Mouse (Mus musculus): Measurements from ENCODE around the gene Abhd17a. TPM values are rescaled to one million over a fixed set of nuclear protein-coding genes. Genes with fewer than 3 reads are reported as not detected.

Gene Abhd17a
- polyA plus RNA-seq, 1 experiment, result 42.1 TPM

DNA sequence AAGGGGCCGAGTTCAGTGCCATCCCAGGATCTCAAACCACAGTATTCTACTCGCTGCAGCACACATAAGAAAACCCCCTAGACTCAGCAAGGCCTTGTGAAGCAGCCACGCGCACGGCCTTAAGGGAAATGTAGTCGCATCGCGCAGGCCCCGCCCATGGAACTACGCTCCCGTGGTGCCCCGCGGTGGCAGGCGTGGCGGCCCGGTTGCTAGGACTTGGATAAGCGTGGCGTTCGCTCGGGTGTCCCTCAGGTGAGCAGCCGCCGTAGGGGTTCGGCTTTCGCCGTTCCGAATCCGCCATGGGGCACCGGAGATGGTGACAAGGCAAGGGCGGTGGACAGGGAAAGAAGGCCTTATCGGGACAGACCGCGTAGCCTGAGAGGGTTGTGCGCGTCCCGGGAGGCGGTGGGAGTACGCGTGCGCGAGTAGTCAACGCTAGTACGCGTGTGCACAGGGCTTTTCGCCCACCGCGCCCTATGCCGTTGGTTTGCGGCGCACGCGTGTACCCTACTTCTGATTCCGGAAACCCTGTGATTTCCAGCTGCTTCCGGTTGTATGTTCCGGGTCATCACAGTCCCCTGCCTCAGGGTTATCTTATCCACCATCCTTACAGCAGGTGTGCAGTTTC is 12.7 kb upstream of the Abhd17a start, which contains the start of the genes Scamp4 and Adat3:
Scamp4 (plus strand) TSS at position 175 of the 628 bp plus-strand sequence.
Adat3 (plus strand) TSS at position 183 of the 628 bp plus-strand sequence.
- TF ChIP-seq POLR2A (IDR thresholded peaks at IDR 0.05; ENCODE audit: low read depth, low read length) (peak; percentile 68), CTCF (IDR thresholded peaks at IDR 0.05; ENCODE audit: borderline replicate concordance, insufficient read depth, low read length) (no peak)
- H3K27ac ChIP-seq (ENCODE audit: insufficient read depth, low read length), result peak within 1 kb of the TSS; percentile 89
- H3K4me3 ChIP-seq (ENCODE audit: insufficient read depth, low read length), result peak within 1 kb of the TSS; percentile 80
- peaks cover 7% of the 10 kb centered on the region; the same call in 1 of the 2 replicates for H3K4me1 ChIP-seq (ENCODE audit: control insufficient read depth, insufficient read depth, low read length)

DNA sequence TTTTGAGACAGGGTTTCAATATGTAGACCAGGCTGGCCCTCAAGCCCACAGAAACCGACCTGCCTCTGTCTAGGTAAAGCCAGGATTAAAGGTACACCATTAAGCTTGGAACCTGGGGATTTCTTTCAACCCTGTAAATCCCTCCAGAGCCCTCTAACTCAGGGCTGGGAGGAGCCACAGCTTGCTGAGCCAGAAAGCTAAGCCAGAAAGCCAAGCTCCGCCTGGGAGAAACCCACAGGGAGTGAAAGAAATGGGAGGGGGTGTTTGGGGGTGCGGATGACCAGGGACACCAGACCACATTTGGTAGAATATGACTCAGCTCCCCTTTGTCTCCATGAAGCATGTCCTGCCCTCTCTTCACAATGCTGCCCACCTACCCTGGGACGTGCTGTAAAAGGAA is 6.2 kb upstream of the Abhd17a start:
- no peak overlapping the region for H3K27ac ChIP-seq (ENCODE audit: insufficient read depth, low read length)
- TF ChIP-seq CTCF (IDR thresholded peaks at IDR 0.05; ENCODE audit: borderline replicate concordance, insufficient read depth, low read length), result no peak
- no peak for TF ChIP-seq POLR2A (IDR thresholded peaks at IDR 0.05; ENCODE audit: low read depth, low read length)
- no peak overlapping the region for H3K4me3 ChIP-seq (ENCODE audit: insufficient read depth, low read length)
- H3K4me1 ChIP-seq (ENCODE audit: control insufficient read depth, insufficient read depth, low read length), result no peaks in the 10 kb centered on the region

DNA sequence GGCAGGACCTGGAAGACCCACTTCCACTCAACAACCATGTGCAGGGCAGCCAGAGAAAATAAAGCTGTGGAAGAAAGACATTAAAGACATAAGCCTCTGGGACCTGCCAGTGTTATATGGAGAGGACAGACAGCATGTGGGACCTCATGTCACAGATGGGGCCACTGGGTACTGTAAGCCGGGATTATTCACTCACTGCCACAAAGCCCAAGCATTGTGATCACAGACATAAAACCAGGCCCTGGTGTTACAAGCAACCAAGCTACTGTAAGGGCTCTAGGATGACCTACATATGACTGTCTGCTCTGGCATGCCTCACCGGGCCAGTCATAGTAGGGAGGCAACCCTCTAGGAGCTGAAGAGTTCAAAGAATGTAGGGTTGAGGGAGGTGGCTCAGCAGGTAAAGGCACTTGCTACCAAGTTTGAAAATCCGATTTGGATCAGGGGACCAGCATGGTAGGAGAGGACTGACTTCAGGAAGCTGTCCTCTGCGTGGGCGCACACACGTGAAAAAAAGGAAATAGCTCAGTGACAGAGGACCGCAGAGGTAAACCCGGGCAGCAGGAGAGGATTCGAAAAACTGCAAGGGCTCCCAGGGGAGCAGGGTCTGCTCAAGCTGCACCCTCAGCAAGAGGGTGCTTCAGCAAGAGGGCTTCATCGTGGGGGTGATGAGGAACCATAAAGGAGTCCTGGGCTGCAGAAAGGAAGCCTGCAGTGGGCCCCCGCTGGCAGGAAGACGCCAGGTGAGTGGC is 838 bp downstream of the Abhd17a start:
- H3K4me3 ChIP-seq (ENCODE audit: insufficient read depth, low read length), result peak overlapping the region; percentile 88
- H3K27ac ChIP-seq (ENCODE audit: insufficient read depth, low read length), result no peak overlapping the region
- 0 out of 2 replicates have a peak, but pooled peaks cover 2% of the 10 kb centered on the region for H3K4me1 ChIP-seq (ENCODE audit: control insufficient read depth, insufficient read depth, low read length)
- TF ChIP-seq CTCF (IDR thresholded peaks at IDR 0.05; ENCODE audit: borderline replicate concordance, insufficient read depth, low read length) (no peak), POLR2A (IDR thresholded peaks at IDR 0.05; ENCODE audit: low read depth, low read length) (0 out of 2 replicates have a peak, but pooled peaks have one; percentile 25)

DNA sequence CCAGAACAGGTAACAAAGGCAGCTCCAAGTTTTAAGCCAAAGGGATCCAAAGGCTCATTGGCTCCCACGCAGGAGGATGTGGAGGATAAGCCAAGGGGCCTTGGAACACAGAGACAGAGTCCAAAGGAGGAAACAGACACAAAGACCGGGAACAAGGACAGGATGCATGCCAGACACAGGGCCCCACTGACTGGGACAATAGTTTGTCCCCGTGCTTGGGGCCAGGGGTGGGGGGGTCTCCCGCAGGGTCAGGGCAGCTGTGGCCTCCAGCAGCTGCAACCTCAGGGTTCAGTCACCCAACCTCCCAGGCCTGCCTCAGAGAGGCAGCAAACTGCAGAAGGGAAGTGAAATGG is 2.9 kb downstream of the Abhd17a start:
- H3K27ac ChIP-seq (ENCODE audit: insufficient read depth, low read length), result no peak overlapping the region
- H3K4me3 ChIP-seq (ENCODE audit: insufficient read depth, low read length), result no peak overlapping the region
- TF ChIP-seq CTCF (IDR thresholded peaks at IDR 0.05; ENCODE audit: borderline replicate concordance, insufficient read depth, low read length) (no peak), POLR2A (IDR thresholded peaks at IDR 0.05; ENCODE audit: low read depth, low read length) (no peak)
- H3K4me1 ChIP-seq (ENCODE audit: control insufficient read depth, insufficient read depth, low read length), result 0 out of 2 replicates have a peak, but pooled peaks cover 2% of the 10 kb centered on the region

DNA sequence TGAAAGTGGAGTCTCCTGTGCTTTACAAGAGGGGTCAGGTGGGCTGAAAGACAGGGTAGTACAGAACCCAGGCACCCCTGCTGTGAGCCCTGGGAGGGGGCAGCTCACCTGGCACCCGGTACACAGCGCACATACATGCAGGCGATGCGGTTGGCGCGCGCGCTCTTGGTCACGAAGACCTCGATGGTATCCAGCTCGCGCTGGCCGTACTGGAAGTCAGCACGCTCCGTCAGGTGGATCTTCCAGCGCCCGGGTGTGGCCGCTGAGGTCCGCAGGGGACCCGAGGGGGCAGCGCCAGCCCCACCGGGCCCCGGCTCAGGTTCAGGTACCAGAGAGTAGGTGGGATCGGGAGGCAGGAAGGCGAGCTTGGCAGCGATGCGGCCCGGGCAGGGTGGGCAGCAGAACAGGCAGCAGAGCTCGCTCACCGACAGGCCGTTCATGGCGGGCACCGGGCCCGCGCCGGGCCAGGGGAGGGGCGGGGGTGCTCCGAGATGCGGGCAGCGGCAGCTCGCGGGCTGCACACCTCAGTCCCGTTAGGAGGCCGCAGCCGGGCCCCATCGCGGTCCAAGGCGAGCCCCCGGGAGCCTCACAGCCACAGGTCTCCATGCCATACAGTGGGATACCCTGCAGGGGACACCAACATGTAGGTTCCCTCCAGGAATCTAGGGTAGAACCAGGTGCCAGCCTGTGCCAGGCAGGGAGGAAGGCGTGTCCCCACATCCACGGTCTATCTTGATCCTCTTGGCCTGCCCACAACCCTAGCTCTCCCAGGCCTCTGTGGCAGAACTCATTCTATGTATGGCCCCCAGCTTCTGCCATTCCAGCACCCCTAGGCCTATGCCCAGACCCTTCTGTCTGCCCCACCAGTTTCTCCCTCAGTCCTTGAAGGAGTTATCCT is 3.5 kb downstream of the Abhd17a start:
- Histone ChIP-seq H3K4me3 (ENCODE audit: insufficient read depth, low read length) (no peak overlapping the region), H3K27ac (ENCODE audit: insufficient read depth, low read length) (no peak overlapping the region), H3K4me1 (ENCODE audit: control insufficient read depth, insufficient read depth, low read length) (0 out of 2 replicates have a peak, but pooled peaks cover 2% of the 10 kb centered on the region)
- TF ChIP-seq POLR2A (IDR thresholded peaks at IDR 0.05; ENCODE audit: low read depth, low read length) (no peak), CTCF (IDR thresholded peaks at IDR 0.05; ENCODE audit: borderline replicate concordance, insufficient read depth, low read length) (no peak)

GRCm38 (mm10) chr10:80585581-80585980 is 4.6 kb downstream of the Abhd17a start:
- TF ChIP-seq CTCF (IDR thresholded peaks at IDR 0.05; ENCODE audit: borderline replicate concordance, insufficient read depth, low read length), result no peak
- TF ChIP-seq POLR2A (IDR thresholded peaks at IDR 0.05; ENCODE audit: low read depth, low read length), result no peak
- Histone ChIP-seq H3K27ac (ENCODE audit: insufficient read depth, low read length) (no peak overlapping the region), H3K4me1 (ENCODE audit: control insufficient read depth, insufficient read depth, low read length) (0 out of 2 replicates have a peak, but pooled peaks cover 2% of the 10 kb centered on the region), H3K4me3 (ENCODE audit: insufficient read depth, low read length) (no peak overlapping the region)

DNA sequence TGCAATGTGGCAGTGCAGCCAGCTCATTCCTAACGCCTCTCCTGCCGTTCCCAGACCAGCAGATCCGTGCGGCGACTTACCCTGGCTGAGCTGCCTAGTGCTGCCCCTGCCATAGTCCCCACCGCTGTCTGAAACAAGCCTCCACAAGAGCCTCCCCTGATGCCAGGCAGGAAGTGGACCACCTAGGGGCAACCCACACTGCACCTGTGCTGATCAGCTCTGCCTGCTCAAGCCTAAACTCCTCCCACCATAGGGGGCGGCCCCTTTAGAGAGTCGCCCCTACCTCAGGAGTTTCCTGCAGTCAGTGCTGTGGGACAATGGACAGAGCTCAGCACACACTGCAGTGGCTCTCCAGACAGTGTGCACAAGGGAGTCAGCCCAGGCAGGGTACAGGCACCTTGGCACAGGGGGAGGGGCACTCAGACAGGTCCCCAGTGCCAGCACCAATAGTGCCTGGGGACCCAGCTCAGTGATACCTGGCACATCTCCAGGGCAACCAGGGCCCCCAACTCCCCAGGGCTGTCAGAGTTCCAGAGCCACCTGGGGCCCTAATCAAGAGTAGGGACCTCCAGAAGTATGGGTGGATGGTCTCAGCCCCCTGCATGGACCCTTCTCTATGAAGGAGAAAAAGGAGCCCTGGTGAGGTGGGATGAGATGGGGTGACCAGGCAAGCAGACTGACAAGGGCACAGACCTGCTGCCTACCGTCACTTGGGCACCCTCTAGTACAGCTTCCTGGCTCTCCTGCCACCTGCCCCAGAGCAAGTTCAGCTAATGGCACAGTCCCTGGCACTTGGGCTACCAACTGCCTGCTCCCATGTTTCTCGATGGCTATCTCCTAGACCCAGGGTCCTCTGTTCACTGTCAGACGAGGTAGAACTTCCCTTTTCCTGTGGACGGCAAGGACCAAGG is 5.2 kb downstream of the Abhd17a start:
- Histone ChIP-seq H3K4me3 (ENCODE audit: insufficient read depth, low read length) (no peak overlapping the region), H3K27ac (ENCODE audit: insufficient read depth, low read length) (no peak overlapping the region), H3K4me1 (ENCODE audit: control insufficient read depth, insufficient read depth, low read length) (0 out of 2 replicates have a peak, but pooled peaks cover 2% of the 10 kb centered on the region)
- TF ChIP-seq CTCF (IDR thresholded peaks at IDR 0.05; ENCODE audit: borderline replicate concordance, insufficient read depth, low read length) (no peak), POLR2A (IDR thresholded peaks at IDR 0.05; ENCODE audit: low read depth, low read length) (no peak)

GRCm38 (mm10) chr10:80584045-80584488 is 6.1 kb downstream of the Abhd17a start:
- Histone ChIP-seq H3K27ac (ENCODE audit: insufficient read depth, low read length) (no peak overlapping the region), H3K4me1 (ENCODE audit: control insufficient read depth, insufficient read depth, low read length) (0 out of 2 replicates have a peak, but pooled peaks cover 2% of the 10 kb centered on the region), H3K4me3 (ENCODE audit: insufficient read depth, low read length) (no peak overlapping the region)
- TF ChIP-seq POLR2A (IDR thresholded peaks at IDR 0.05; ENCODE audit: low read depth, low read length) (no peak), CTCF (IDR thresholded peaks at IDR 0.05; ENCODE audit: borderline replicate concordance, insufficient read depth, low read length) (no peak)
